Mouse (Mus musculus) gastrocnemius, postnatal 25 days (tissue): ENCODE measurements around the gene Ptar1. TPM values are rescaled to one million over a fixed set of nuclear protein-coding genes. Genes with fewer than 3 reads are reported as not detected.

Experiments
- DNase-seq: peaks from one replicate; pipeline ENCODE4 v3.0.0; 2022
- total RNA-seq, 2 experiments: library from RNA; stranded (reverse); gene quantifications; 1 replicate in 1 of 2; 2 replicates in 1 of 2; pipeline ENCODE4 v1.2.3; 2021

The Ptar1 gene
- total RNA-seq, 2 experiments from 2014 or later: 17.3 to 18.1 TPM

- peak; percentile 89 for DNase-seq
Measured at GRCm38 (mm10) chr19:23757961-23758553, 70.8 kb downstream of the Ptar1 start.

- peak; percentile 67 for DNase-seq
Measured at GRCm38 (mm10) chr19:23758554-23759321, 71.5 kb downstream of the Ptar1 start, which contains the start of gene Apba1. Gene Apba1 (plus strand): TSS chr19:23758887.

GRCm38 (mm10) chr19:23759322-23759945 is 72.2 kb downstream of the Ptar1 start:
- DNase-seq: no peak

GRCm38 (mm10) chr19:23763371-23763770 is 76.1 kb downstream of the Ptar1 start:
- no peak for DNase-seq

GRCm38 (mm10) chr19:23764051-23764450 is 76.8 kb downstream of the Ptar1 start:
- no peak for DNase-seq

GRCm38 (mm10) chr19:23768864-23769263 is 81.6 kb downstream of the Ptar1 start:
- no peak for DNase-seq

- DNase-seq: no peak
Measured at GRCm38 (mm10) chr19:23770494-23771423, 83.5 kb downstream of the Ptar1 start.

- no peak for DNase-seq
Measured at GRCm38 (mm10) chr19:23771971-23772370, 84.7 kb downstream of the Ptar1 start.

GRCm38 (mm10) chr19:23775356-23775755 is 88.1 kb downstream of the Ptar1 start:
- no peak for DNase-seq

GRCm38 (mm10) chr19:23779130-23779529 is 91.9 kb downstream of the Ptar1 start:
- no peak for DNase-seq

- no peak for DNase-seq
Measured at GRCm38 (mm10) chr19:23780105-23780504, 92.9 kb downstream of the Ptar1 start.

Other genes starting within 250 kb of the Ptar1 start
- gene Mamdc2, start 239.0 kb upstream of the Ptar1 start, total RNA-seq: 1 to 10 TPM in 1 of 2 experiments, under 1 TPM in 1; 0.78 to 1.1 TPM
- gene 1700028P14Rik, start 34.6 kb upstream of the Ptar1 start, total RNA-seq: not detected
- gene Apba1, start 71.5 kb downstream of the Ptar1 start, total RNA-seq: 1 to 10 TPM; 1.3 to 1.5 TPM